Mouse (Mus musculus): ENCODE measurements around the gene Gm11938. TPM values are rescaled to one million over a fixed set of nuclear protein-coding genes. Genes with fewer than 3 reads are reported as not detected.

Gm11938 gene
- polyA plus RNA-seq, 1 experiment from 2014 or later = not detected

- Histone ChIP-seq H3K9ac (ENCODE audit: low read depth, low read length) (no peak within 1 kb of the TSS), H3K4me1 (ENCODE audit: control insufficient read depth, insufficient read depth, low read length) (no peaks in the 10 kb centered on the region), H3K27me3 (ENCODE audit: control insufficient read depth, insufficient read depth, low read length) (no peaks in the 10 kb centered on the region), H3K4me3 (ENCODE audit: low read length) (no peak within 1 kb of the TSS), H3K4me2 (replicated peaks; ENCODE audit: low read depth, low read length) (no peak within 1 kb of the TSS), H3K36me3 (ENCODE audit: control insufficient read depth, insufficient read depth, low read length) (no peaks in the 10 kb centered on the region), H3K9me3 (ENCODE audit: control insufficient read depth, low read length) (no peaks in the 10 kb centered on the region), H3K27ac (ENCODE audit: low read depth, low read length) (no peak within 1 kb of the TSS)
- WGBS = 75% methylated on average over 5 of the region's 5 CpGs
- no peak for ATAC-seq (ENCODE audit: low FRiP score, low TSS enrichment)
Measured at GRCm38 (mm10) chr11:99583245-99583704, 19.8 kb downstream of the Gm11938 start, which contains the start of gene Krtap1-4. Krtap1-4 (minus strand) TSS chr11:99583654.

GRCm38 (mm10) chr11:99581564-99581963 is 21.5 kb downstream of the Gm11938 start:
- WGBS = 87% methylated on average over 6 of the region's 6 CpGs
- no peaks in the 10 kb centered on the region for H3K4me1 ChIP-seq (ENCODE audit: control insufficient read depth, insufficient read depth, low read length)
- no peaks in the 10 kb centered on the region for H3K36me3 ChIP-seq (ENCODE audit: control insufficient read depth, insufficient read depth, low read length)
- H3K9me3 ChIP-seq (ENCODE audit: control insufficient read depth, low read length) = no peaks in the 10 kb centered on the region
- no peak overlapping the region for H3K27ac ChIP-seq (ENCODE audit: low read depth, low read length)
- no peak overlapping the region for H3K4me2 ChIP-seq (replicated peaks; ENCODE audit: low read depth, low read length)
- H3K27me3 ChIP-seq (ENCODE audit: control insufficient read depth, insufficient read depth, low read length) = no peaks in the 10 kb centered on the region
- no peak for ATAC-seq (ENCODE audit: low FRiP score, low TSS enrichment)
- no peak overlapping the region for H3K9ac ChIP-seq (ENCODE audit: low read depth, low read length)
- H3K4me3 ChIP-seq (ENCODE audit: low read length) = no peak overlapping the region

GRCm38 (mm10) chr11:99581051-99581450 is 22.1 kb downstream of the Gm11938 start:
- no peak overlapping the region for H3K4me3 ChIP-seq (ENCODE audit: low read length)
- no peaks in the 10 kb centered on the region for H3K4me1 ChIP-seq (ENCODE audit: control insufficient read depth, insufficient read depth, low read length)
- no peak overlapping the region for H3K9ac ChIP-seq (ENCODE audit: low read depth, low read length)
- no peak for ATAC-seq (ENCODE audit: low FRiP score, low TSS enrichment)
- H3K9me3 ChIP-seq (ENCODE audit: control insufficient read depth, low read length) = no peaks in the 10 kb centered on the region
- no peaks in the 10 kb centered on the region for H3K27me3 ChIP-seq (ENCODE audit: control insufficient read depth, insufficient read depth, low read length)
- no peak overlapping the region for H3K4me2 ChIP-seq (replicated peaks; ENCODE audit: low read depth, low read length)
- no peak overlapping the region for H3K27ac ChIP-seq (ENCODE audit: low read depth, low read length)
- no peaks in the 10 kb centered on the region for H3K36me3 ChIP-seq (ENCODE audit: control insufficient read depth, insufficient read depth, low read length)
- WGBS = 92% methylated on average over 5 of the region's 5 CpGs

GRCm38 (mm10) chr11:99580636-99581035 is 22.5 kb downstream of the Gm11938 start, which contains the start of gene Krtap1-5:
Krtap1-5 (minus strand) TSS chr11:99581016.
- no peaks in the 10 kb centered on the region for H3K36me3 ChIP-seq (ENCODE audit: control insufficient read depth, insufficient read depth, low read length)
- no peak for ATAC-seq (ENCODE audit: low FRiP score, low TSS enrichment)
- WGBS = 81% methylated on average over 6 of the region's 6 CpGs
- no peak within 1 kb of the TSS for H3K4me3 ChIP-seq (ENCODE audit: low read length)
- H3K9me3 ChIP-seq (ENCODE audit: control insufficient read depth, low read length) = no peaks in the 10 kb centered on the region
- H3K4me1 ChIP-seq (ENCODE audit: control insufficient read depth, insufficient read depth, low read length) = no peaks in the 10 kb centered on the region
- no peaks in the 10 kb centered on the region for H3K27me3 ChIP-seq (ENCODE audit: control insufficient read depth, insufficient read depth, low read length)
- H3K27ac ChIP-seq (ENCODE audit: low read depth, low read length) = no peak within 1 kb of the TSS
- H3K4me2 ChIP-seq (replicated peaks; ENCODE audit: low read depth, low read length) = no peak within 1 kb of the TSS
- no peak within 1 kb of the TSS for H3K9ac ChIP-seq (ENCODE audit: low read depth, low read length)

GRCm38 (mm10) chr11:99574106-99574505 is 29.0 kb downstream of the Gm11938 start:
- 5% methylated on average over 7 of the region's 7 CpGs for WGBS

GRCm38 (mm10) chr11:99573164-99573563 is 29.9 kb downstream of the Gm11938 start:
- no peaks in the 10 kb centered on the region for H3K9me3 ChIP-seq (ENCODE audit: control insufficient read depth, low read length)
- no peak overlapping the region for H3K9ac ChIP-seq (ENCODE audit: low read depth, low read length)
- no peaks in the 10 kb centered on the region for H3K4me1 ChIP-seq (ENCODE audit: control insufficient read depth, insufficient read depth, low read length)
- H3K4me3 ChIP-seq (ENCODE audit: low read length) = no peak overlapping the region
- H3K36me3 ChIP-seq (ENCODE audit: control insufficient read depth, insufficient read depth, low read length) = no peaks in the 10 kb centered on the region
- ATAC-seq (ENCODE audit: low FRiP score, low TSS enrichment) = no peak
- no peaks in the 10 kb centered on the region for H3K27me3 ChIP-seq (ENCODE audit: control insufficient read depth, insufficient read depth, low read length)
- WGBS = 57% methylated on average over 4 of the region's 4 CpGs
- H3K4me2 ChIP-seq (replicated peaks; ENCODE audit: low read depth, low read length) = no peak overlapping the region
- H3K27ac ChIP-seq (ENCODE audit: low read depth, low read length) = no peak overlapping the region

More at GRCm38 (mm10) chr11:99574106-99574505, 29.0 kb downstream of the Gm11938 start:
- H3K27me3 ChIP-seq (ENCODE audit: control insufficient read depth, insufficient read depth, low read length) = no peaks in the 10 kb centered on the region
- H3K9ac ChIP-seq (ENCODE audit: low read depth, low read length) = no peak overlapping the region
- H3K9me3 ChIP-seq (ENCODE audit: control insufficient read depth, low read length) = no peaks in the 10 kb centered on the region
- H3K36me3 ChIP-seq (ENCODE audit: control insufficient read depth, insufficient read depth, low read length) = no peaks in the 10 kb centered on the region
- no peak overlapping the region for H3K27ac ChIP-seq (ENCODE audit: low read depth, low read length)
- H3K4me2 ChIP-seq (replicated peaks; ENCODE audit: low read depth, low read length) = peak overlapping the region; percentile 25; the same call in 1 of the 2 replicates
- no peak overlapping the region for H3K4me3 ChIP-seq (ENCODE audit: low read length)
- no peaks in the 10 kb centered on the region for H3K4me1 ChIP-seq (ENCODE audit: control insufficient read depth, insufficient read depth, low read length)
- no peak; the same call in 1 of the 2 replicates for ATAC-seq (ENCODE audit: low FRiP score, low TSS enrichment)

GRCm38 (mm10) chr11:99566530-99566929 is 36.6 kb downstream of the Gm11938 start, which contains the start of gene Krtap3-1:
Krtap3-1 (minus strand) TSS chr11:99566630.
- H3K4me3 ChIP-seq (ENCODE audit: low read length) = no peak within 1 kb of the TSS
- no peaks in the 10 kb centered on the region for H3K9me3 ChIP-seq (ENCODE audit: control insufficient read depth, low read length)
- WGBS = 79% methylated on average over 7 of the region's 7 CpGs
- no peak for ATAC-seq (ENCODE audit: low FRiP score, low TSS enrichment)
- no peak within 1 kb of the TSS for H3K27ac ChIP-seq (ENCODE audit: low read depth, low read length)
- no peaks in the 10 kb centered on the region for H3K4me1 ChIP-seq (ENCODE audit: control insufficient read depth, insufficient read depth, low read length)
- no peak within 1 kb of the TSS for H3K4me2 ChIP-seq (replicated peaks; ENCODE audit: low read depth, low read length)
- H3K9ac ChIP-seq (ENCODE audit: low read depth, low read length) = no peak within 1 kb of the TSS
- no peaks in the 10 kb centered on the region for H3K36me3 ChIP-seq (ENCODE audit: control insufficient read depth, insufficient read depth, low read length)
- no peaks in the 10 kb centered on the region for H3K27me3 ChIP-seq (ENCODE audit: control insufficient read depth, insufficient read depth, low read length)

- ATAC-seq (ENCODE audit: low FRiP score, low TSS enrichment) = no peak
- 69% methylated on average over 6 of the region's 6 CpGs for WGBS
- no peaks in the 10 kb centered on the region for H3K36me3 ChIP-seq (ENCODE audit: control insufficient read depth, insufficient read depth, low read length)
- no peaks in the 10 kb centered on the region for H3K27me3 ChIP-seq (ENCODE audit: control insufficient read depth, insufficient read depth, low read length)
- no peak overlapping the region for H3K4me3 ChIP-seq (ENCODE audit: low read length)
- H3K9ac ChIP-seq (ENCODE audit: low read depth, low read length) = no peak overlapping the region
- H3K4me2 ChIP-seq (replicated peaks; ENCODE audit: low read depth, low read length) = no peak overlapping the region
- no peaks in the 10 kb centered on the region for H3K4me1 ChIP-seq (ENCODE audit: control insufficient read depth, insufficient read depth, low read length)
- no peak overlapping the region for H3K27ac ChIP-seq (ENCODE audit: low read depth, low read length)
- no peaks in the 10 kb centered on the region for H3K9me3 ChIP-seq (ENCODE audit: control insufficient read depth, low read length)
Measured at GRCm38 (mm10) chr11:99562580-99562979, 40.5 kb downstream of the Gm11938 start.

- 89% methylated on average over 9 of the region's 9 CpGs for WGBS
- Histone ChIP-seq H3K36me3 (ENCODE audit: control insufficient read depth, insufficient read depth, low read length) (no peaks in the 10 kb centered on the region), H3K4me3 (ENCODE audit: low read length) (no peak within 1 kb of the TSS), H3K27ac (ENCODE audit: low read depth, low read length) (no peak within 1 kb of the TSS), H3K9me3 (ENCODE audit: control insufficient read depth, low read length) (no peaks in the 10 kb centered on the region), H3K4me2 (replicated peaks; ENCODE audit: low read depth, low read length) (no peak within 1 kb of the TSS), H3K9ac (ENCODE audit: low read depth, low read length) (no peak within 1 kb of the TSS), H3K4me1 (ENCODE audit: control insufficient read depth, insufficient read depth, low read length) (no peaks in the 10 kb centered on the region), H3K27me3 (ENCODE audit: control insufficient read depth, insufficient read depth, low read length) (no peaks in the 10 kb centered on the region)
- no peak for ATAC-seq (ENCODE audit: low FRiP score, low TSS enrichment)
Measured at GRCm38 (mm10) chr11:99559366-99559765, 43.7 kb downstream of the Gm11938 start, which contains the start of gene Gm11939. Gm11939 (minus strand) TSS chr11:99559466.
